Mouse (Mus musculus) neutrophil, adult 5-6 weeks (primary cell): ENCODE measurements around the gene Glis1. TPM values are rescaled to one million over a fixed set of nuclear protein-coding genes. Genes with fewer than 3 reads are reported as not detected.
A peak's percentile ranks its signal among the peaks of the same experiment; 100 is the strongest.

Experiments
- ATAC-seq: fragments of 151-379, 151-347 bp; 2 replicates; pipeline ENCODE4 v1.8.0; 2017; ENCODE audit warnings: mild to moderate bottlenecking, moderate TSS enrichment; ENCODE audit not compliant: insufficient number of reproducible peaks, poor library complexity, low FRiP score, severe bottlenecking; ENCODE audit errors: extremely low read depth
- total RNA-seq: library from RNA; stranded (forward); fragments of 200-1000 nt; gene quantifications from 2 replicates; pipeline ENCODE4 v1.2.3, GENCODE M21; 2017

Glis1 gene
- total RNA-seq, 1 experiment from 2014 or later, result not detected

GRCm38 (mm10) chr4:107448481-107448880 is 14.1 kb downstream of the Glis1 start:
- ATAC-seq, result no peak

DNA sequence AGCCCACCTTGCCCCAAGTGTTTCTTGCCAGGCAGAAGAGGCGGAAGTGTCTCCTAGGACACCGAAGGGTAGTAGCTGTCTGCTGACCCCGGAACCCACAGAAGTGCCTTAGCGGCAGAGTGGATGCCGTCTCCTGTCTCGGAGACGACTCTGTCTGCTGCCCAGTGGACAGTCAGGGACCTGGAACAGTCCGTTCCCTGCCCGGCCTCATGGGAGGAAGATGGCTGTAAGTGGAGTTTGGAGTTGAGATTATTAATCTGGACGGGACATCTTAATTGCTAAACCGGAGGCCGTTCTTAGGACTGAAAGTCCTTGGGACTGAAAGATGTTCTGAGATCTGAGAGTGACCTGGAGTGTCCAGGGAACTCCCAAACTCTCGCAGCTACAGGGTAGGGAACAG is 15.1 kb downstream of the Glis1 start:
- ATAC-seq, result no peak

DNA sequence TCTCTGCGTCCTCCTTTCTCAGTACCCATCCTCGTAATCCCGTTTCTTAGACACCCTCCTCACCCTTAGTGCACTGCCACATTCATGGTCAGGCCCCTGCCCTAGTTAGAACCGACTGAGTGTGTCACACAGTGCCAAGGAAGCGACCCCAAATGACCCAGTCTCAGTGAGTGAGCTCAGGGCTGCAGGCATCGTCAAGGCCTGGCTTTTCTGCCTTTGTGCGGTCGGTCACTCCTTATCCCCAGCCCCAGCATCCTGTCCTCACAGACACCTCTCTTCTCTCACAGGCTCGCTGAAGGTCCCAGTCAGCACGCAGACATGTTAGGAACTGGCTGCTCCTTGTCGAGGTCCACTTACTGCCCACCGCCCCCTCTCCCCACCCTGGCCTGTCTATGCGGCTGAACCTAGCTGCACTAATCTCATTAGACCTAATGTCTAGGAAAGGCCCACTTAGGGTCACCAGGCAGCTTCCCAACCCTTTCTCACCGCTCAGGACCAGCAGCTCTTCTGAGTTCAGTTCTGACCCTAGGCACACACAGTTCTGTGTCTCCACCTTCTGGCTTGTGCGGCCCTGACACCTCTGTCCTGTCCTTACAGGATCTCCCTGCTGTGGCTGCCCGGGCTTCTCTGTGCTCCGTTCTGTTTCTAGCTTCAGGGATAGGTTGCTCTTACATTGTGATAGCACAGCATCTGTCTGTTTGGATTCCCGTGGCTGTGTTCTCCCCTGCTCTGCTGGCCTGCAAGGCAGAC is 18.1 kb downstream of the Glis1 start:
- ATAC-seq, result no peak

DNA sequence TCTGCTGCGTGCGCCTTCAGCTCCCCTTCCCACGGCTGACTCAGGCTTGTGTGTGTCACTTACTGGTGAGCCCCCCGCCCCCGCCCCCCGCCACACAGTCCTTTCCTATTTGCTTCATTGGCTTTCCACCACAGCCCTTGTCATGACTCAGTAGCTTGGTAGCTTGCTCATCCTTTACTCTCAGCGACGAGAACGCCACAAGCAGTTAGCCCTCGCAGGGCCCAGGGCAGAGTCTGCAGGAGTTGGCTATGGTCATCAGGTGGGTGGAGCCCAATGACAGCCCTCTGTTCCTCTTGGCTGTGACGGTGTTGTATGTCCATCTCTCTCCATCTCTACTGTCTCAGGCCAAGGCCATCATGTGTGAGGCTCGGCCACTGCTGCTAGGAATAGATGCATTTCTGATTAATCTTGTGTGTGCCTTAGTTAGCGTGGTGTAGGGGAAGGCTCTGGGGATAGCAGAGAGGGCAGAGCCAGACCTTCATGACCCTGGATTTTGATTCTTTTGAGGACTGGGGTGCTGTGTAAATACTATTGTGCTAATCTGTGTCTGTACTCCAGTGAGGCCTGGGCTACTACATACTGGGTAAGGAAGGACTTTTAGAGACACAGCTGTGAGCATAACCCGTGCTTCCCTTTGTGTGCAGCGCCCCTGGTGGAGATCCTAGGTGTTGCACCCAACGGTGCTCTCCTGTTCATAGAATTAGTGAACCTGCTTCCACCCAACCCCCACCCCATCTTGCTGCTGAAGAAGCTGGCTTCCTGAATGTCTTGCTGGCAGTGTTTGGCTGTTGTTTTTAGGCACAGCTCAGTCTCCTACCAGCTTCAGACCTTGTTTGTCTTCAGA is 19.0 kb downstream of the Glis1 start:
- peak; percentile 42; the same call in 1 of the 2 replicates for ATAC-seq

- no peak for ATAC-seq
These were observed 23.2 kb downstream of the Glis1 start for GRCm38 (mm10) chr4:107457602-107458001.

DNA sequence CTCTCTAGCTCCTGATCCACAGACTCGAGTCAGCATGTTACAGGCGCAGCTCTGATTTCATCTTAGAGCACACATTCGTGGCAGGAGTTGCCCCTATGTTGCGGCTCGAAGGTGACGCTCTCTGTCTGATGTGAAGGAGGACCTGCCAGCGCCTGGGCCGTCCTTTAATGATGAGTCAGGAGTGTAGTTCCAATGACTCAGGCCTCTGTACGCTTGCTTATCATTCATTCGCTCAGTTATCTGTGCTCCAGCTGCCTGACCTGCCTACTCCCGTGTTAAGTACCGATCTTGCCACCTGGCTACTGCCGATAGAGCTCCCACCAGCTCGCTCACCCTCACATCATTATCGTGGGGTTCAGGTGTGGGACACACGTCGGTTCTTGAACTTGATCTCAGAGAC is 24.5 kb downstream of the Glis1 start:
- no peak for ATAC-seq

GRCm38 (mm10) chr4:107459461-107459860 is 25.1 kb downstream of the Glis1 start:
- ATAC-seq, result no peak

DNA sequence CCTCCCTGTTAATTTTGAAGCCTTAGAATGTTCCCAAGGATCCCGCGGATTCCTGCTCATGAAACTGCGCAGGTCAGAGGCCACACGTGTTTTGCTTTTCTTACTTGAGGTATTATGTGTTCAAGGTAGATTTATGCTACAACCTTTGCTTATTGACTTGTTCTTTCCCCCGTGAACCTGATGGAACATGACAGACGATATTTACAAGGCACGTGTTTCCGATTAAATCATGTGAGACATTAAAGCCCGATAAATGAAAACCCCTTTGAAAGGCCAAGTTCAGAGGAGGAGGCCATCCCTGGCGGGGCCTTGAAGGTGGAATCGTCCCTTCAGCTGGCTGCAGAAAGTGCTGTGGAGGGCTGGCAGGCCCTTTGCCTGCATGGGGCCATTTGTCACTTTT is 26.1 kb downstream of the Glis1 start:
- ATAC-seq, result no peak

- ATAC-seq, result no peak
These were observed 33.4 kb downstream of the Glis1 start for GRCm38 (mm10) chr4:107467831-107468230.

GRCm38 (mm10) chr4:107468264-107468663 is 33.9 kb downstream of the Glis1 start:
- ATAC-seq, result no peak

- ATAC-seq, result no peak
These were observed 34.4 kb downstream of the Glis1 start for GRCm38 (mm10) chr4:107468768-107469167.

- no peak for ATAC-seq
These were observed 41.9 kb downstream of the Glis1 start for GRCm38 (mm10) chr4:107476266-107476665.

- no peak for ATAC-seq
These were observed 44.6 kb downstream of the Glis1 start for GRCm38 (mm10) chr4:107479015-107479414.

- no peak for ATAC-seq
These were observed 48.1 kb downstream of the Glis1 start for GRCm38 (mm10) chr4:107482541-107482940.

DNA sequence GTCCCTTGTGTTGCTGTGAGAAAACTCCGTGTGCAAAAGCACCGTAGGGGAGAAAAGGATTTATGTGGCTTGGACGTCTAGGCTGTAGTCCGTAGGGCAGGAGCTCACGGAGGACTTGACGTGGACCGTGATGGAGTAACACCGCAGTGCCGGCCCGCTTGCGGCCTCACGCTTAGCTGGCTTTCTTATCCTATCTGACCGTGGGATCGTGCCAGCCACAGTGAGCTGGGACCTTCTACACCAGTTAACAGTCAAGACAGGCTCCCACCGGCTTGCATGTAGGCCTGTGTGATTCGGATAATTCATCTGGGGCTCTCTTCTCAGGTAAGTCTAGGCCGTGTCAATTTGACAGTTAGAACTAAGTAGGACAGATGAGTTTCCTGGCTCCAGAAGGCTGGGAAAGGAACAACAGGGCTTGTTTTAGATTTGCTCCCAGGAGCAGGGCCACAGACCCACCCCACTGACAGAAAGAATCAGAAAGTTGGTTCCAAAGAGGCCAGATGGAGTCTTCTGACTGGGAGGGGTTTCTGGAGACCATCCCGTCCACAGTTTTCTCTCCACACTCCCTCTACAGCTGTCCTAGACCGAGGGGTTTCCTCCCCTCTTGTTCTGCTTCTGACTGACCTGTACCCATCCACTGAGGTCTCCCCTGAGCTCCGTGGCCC is 49.3 kb downstream of the Glis1 start:
- no peak for ATAC-seq

DNA sequence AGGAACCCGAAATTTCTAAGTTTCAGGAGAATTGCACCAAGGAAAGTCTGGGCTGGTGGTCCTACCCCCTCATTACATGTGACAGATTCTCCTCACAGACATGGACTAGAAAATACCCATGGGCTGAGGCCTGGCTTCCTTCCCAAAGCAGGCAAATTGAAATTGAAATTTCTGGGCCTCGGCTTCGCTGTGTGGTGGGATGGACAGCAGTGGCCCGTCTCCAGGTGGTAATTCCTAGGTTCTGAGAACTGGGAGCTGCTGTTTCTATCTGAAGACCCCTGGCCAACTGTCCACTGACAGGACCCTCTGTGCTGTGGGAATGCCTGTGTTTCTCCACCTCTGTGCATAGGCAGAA is 49.8 kb downstream of the Glis1 start:
- ATAC-seq, result no peak

DNA sequence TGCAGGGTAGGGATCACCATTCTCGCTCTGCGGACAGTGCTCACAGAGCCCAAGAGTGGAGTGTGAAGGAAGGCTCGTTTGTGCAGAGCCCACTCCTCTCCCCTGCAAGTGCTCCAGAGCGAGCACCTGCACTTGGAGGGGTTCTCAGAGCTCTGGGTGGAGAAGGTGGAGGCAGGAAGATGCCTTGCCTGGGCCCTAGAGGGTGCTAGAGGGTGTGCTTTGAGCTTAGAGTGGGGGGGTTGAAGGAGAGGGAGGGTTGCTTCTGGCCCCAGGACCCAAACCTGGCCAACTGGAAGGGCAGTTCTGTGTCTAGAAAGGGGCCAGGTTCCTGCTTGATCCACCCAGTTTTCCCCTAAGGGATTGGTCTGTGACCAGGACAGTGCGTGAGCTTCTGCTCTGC is 51.5 kb downstream of the Glis1 start:
- ATAC-seq, result no peak

DNA sequence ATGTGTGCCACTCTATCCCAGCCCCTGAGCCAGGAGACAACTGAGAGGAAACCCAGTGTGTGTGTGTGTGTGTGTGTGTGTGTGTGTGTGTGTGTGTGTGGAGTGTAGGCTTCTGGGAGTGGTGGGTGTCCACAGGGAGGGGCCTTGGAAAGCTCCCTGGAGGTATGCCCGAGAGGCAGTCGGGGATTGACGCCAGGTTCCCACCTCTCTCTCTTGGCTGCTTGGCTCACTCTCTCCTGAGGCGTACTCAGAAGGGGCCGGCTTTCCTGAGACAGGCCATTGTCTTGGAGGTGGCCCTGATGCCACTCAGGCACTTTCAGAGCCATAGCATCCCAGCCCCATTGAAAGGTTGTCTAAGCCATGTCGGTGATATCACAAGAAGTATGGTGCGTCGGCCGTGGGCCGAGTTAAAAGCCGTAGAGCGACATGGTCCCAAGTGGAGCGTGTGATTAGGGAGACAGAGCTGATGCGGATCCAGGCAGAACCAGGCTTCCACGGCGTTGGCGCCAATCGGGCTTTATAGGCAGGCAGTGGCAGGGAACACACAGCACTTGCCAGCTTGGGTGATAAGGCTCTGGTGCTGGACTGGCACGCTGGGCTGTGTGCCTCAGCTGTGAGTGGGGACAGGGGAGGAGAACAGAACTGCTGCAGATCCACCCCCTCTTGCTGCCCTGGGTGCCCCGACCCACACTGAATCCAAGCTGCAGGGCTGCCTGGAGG is 54.9 kb downstream of the Glis1 start:
- no peak for ATAC-seq

- ATAC-seq, result no peak
These were observed 58.6 kb downstream of the Glis1 start for GRCm38 (mm10) chr4:107492991-107493390.
